Mouse (Mus musculus) adrenal gland, adult (tissue): ENCODE measurements around the gene Kif13a.

ENCODE experiments used
- DNase-seq, 2 experiments: peaks; one replicate each; pipeline ENCODE4 v3.0.0; 2022 to 2023; ENCODE audit warnings: low spot score in 1 of 2; ENCODE audit not compliant: inconsistent age in 2 of 2

Kif13a gene

DNA sequence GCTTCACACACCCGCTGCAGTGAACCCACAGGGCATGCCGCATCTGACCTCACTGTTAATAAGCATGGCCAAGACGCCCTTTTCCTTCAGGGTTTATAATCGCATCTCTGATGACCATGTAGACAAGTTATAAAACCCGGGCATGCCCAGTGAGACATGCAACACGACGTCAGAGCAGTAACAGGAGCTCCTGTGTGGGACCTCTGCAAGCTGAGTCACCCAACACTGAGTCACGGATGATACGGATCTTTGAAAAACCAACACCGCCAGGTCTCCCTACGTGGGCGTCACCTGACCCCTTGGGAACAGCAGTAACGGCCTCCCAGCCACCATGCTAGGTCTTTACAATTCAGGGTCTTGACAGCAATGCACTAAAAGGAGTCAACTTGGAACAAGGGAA lies 89.0 kb downstream of the Kif13a start:
- peak; percentile 38 to 53 for DNase-seq

DNA sequence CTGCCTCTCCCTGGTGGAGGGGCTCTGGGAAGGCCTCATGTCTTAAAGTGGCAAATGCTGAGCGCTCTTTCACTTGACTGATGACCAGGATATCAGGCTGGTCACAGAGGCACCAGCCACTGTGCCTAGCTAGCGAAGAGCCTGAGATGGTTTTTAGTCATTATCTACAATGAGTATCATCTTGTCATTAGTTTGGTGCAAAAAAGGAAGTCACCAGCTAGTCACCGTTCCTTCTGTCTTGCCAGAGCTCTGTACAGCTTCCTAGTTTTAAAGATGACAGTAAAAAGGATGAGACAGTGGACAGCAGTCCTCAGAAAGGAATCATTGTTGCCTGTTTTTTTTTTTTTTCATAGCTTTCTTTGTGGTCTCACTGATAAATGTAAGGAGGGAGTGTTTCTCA lies 90.4 kb downstream of the Kif13a start:
- no peak for DNase-seq

DNA sequence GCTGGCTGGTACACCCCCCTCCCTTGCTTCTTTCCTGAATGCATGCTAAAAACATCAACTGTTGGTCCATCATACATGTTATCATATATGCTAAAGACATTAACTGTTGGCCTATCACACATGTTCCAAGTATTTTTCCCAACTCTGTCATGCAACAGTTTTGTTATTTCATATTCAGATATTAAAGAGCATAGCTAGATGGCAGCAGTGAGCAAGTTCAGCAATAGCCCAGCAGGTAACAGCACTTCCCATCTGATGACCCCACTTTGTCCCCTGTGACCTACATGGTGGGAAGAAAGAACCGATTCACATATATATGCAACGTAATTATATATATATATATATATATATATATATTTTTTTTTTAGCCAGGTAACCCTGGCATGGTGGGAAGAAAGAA lies 91.1 kb downstream of the Kif13a start:
- peak in 1 of 2 experiments; percentile 79 for DNase-seq

DNA sequence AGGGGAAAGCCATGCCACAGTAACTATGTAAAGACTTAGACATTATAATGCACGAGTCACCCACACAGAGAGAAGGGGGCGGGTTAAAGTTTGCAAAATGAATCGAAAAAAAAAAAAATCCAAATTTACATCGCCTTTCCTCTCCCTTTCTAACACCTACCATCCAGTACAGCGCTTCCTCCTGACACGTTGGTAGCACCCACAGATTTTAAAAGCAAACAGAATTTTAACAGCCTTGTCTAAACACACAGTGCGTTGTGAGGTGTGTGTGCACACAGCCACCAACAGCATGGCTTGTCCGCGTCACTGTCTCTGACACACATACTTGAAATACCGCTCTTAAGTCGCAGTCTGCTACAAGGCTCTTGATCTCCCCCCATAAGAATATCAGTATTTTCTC lies 94.3 kb downstream of the Kif13a start:
- DNase-seq: no peak

DNA sequence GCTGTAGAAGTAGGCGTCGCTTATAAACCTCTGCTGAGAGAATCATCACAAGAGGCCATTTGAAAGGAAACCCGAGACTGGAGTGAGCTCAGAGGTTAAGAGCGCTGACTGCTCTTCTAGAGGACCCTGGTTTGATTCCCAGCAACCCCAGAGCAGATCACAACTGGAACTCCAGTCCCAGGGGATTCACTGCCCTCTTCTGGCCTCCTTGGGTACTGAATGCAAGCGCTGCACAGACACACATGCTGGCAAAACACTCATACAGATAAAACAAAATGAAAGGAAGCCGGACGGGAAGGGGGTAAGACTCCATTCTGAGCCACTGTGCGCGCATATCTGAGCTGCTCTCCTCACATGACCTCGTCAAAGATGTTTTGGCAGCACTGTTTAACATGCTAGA lies 94.9 kb downstream of the Kif13a start:
- DNase-seq: no peak

DNA sequence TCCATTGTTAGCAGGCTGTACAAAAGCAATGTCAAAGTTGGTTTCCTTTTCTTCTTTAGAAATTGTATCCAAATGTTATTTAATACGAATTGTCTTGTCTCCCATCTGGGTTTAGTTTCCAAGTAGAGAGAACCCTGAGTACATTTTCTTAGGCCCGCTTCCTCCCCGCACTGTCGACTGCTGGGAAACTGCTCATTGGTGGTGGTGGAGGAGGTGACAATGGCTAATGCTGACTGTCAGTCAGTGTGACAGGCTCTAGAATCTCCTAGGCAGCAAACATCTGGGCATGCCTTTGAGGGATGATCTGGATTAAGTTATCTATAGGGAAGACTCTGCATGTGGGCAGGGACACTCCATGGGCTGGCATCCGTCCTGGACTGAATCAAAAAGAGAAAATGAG lies 96.1 kb downstream of the Kif13a start:
- DNase-seq: no peak

DNA sequence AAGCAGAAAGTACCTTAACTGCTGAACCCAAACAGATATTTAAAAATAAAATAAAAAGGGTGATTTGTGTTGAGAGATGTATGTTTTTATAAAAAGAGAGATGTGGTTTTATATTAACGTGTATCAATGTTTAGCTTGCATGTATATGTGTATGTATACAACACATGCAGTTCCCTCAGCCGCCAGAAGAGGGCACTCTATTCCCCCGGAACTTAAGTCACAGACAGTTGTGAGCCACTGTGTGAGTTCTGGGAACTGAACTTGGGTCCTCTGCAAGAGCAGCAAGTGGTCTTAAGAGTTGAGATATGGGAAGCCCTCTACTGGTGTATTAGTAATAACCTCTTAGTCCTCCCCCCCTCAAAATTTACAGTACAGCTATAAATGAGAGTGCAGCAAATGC lies 96.7 kb downstream of the Kif13a start:
- peak in 1 of 2 experiments; percentile 43 for DNase-seq

DNA sequence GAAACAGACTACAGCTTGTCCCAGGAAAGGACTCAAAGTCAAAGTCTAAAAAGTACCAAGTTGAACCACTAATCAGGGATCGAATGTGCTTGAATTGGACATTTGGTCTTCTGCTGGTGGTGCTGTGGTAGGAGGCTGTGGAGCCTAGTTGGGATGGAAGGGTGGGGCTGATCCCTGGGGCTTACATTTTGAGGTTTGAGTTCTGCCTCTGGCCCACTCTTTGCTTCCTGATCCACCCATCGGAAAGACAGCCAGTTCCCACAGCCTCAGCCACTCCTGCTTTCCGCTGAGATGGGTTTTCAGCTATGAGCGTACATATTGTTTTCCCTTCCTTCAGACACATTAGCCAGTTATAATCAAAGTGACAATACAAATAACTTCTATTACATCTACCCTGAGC lies 106.4 kb downstream of the Kif13a start:
- DNase-seq: no peak

DNA sequence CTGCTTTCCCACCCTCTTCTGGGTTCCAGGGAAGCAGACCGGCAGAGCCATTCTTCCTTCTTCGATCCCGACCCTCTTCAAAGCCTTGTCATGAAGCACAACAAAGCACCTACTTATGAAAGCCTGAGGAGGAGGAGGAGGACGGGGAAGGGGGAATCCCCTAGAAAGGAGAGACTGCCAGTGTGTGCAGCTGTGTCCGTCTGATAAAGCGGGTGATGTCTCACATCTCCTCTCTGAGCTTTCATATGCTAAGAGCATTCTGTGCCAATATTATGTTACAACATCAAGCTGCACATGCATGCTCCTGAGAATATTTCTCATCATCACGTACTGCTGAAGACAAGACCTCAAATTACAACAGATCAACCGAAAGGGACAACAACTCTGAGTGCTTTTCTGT lies 107.5 kb downstream of the Kif13a start:
- DNase-seq: no peak

DNA sequence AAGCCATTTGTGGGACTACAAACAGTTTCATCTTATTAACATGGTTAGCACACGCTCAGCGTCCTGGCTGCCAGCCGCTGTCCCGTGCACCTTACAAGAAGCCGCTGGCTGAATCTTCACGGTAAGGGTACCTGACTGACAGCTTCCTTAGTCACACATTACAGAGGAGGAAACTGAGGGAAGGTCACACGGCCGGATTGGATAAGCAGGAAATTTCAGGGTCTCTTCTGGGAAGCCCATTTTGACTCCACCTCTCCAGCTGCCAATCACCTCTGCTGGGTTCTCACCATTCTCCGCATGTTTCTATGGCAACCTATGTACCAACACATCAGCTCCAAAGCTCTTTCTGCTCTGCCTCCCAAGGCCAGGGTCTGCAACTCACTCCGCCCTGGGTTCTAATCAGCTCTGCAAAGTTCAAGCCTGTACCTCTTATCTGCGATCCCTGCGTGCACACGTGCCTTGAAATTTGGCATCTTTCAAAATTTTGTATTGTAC lies 109.9 kb downstream of the Kif13a start:
- DNase-seq: no peak

DNA sequence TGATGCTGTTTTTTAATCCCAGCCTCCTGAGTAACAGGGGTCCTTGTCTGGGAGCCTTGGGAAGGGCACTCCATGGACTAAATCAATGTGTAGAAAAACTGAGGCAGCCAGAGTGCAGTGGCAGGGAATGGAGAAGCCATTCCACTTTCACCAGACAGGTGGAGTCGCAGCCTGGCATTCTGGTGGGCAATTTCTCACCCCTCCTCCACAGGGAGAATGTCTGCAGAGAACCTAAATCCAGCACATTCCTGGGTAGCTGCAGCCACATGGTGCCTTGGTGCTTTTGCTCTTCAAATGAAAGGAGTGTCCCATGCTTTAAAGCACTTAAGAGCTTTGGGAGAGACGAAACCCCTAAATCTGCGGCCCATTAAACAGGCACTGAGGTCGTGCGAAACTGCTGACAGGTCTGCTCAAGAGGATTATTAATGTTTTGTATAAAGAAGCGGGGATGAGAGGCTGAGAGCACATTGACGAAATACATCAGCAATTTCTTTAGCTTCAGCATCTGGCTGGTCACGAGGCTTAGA lies 110.4 kb downstream of the Kif13a start:
- DNase-seq: no peak

DNA sequence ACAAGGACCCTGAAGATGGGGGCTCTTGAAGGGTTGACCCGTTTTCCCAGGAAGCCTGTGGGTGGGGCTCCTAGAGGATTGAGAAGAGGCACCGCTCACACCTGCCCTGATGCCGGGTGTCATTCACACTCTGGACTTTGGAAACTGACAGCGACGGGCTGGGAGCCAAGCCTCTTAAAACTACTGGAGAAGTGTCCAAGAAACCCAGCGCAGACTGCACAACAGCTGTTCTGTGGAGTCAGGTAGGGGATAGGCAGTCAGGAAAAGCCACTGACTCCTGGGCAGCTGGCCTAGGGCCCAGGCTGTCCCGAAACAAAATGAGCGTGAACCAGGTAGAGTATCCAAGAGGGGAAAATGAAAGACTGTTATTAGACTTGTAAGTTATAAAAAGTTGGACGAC lies 111.3 kb downstream of the Kif13a start:
- no peak for DNase-seq

DNA sequence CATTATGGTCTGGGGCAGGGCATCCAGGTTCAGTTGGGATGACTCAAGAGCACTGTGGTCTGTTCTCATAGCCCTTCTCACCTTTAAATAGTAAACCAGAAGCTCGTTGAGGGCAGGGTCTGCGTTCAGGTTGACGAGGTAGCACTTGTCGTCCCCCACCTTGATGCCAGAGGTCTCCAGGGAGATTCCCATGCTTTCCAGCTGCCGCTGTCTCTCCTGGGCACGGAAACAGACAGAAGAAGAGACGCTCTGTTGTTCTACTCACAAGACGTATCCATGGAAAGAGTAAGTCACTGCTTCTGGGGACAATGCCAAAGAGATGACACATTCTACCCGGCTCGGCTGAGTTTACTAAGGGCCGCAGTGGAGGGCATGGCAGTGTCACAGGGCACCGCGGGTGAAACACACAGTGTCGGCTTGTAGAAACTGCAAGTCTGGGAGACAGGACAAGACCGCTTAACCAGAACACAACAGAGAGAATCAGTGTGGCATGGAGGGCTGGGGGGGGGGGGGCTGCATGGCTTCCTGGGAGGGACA lies 117.0 kb downstream of the Kif13a start:
- peak; percentile 78 to 89 for DNase-seq

DNA sequence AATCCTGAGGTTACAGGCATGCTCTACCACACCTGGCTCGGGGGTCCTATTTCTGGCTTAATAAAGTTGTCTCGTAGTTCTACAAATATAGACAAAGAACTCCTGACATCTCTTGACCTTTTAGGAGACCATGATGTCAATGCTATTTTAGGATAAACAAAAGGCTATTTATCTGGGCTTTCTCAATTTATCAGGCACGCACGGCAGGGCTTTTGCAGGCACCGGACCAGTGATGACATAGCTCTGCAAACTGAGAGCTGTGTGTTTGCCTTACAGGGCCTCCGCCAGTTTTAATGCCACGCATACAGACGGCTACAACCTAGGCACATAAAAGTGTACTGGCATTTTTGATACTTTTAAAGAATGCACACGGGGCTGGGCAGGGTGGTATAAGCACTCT lies 118.0 kb downstream of the Kif13a start:
- DNase-seq: no peak

DNA sequence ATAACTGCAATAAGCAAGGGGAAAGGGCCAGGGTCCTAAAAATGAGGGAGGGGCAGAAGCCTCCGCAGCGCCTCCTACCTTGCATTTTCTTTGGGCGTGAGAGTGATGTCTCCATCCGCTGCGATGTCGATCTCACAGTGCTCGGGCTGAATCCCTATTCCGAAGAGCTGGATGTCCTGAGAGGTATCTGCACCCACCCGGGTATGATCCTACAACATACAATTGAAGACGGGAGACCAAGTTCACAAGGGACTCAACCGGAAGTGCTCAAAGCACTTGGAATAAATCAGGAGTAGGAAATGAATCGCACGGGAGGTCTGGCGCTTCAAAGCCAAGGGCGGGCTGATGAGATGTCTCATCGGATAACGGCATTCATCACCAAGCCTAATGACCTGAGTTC lies 119.1 kb downstream of the Kif13a start:
- DNase-seq: no peak

DNA sequence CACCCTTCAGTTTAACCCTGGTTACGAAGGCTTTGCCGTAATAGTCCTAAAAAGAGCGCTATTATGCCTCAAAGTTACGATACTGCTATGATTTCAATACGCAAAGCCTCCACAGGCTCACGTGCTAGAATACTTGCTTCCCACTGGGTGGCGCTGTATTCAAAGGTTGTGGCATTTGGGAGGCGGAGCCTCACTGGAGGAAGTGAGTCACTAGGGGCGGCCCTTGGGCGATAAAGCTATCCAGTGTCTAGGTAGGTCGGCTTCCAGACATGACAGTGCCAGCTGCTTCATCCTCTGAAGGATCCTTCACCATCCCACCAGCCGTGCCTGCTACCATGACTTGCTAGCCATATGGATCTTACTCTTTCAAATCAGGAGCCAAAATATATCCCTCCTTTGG lies 119.6 kb downstream of the Kif13a start:
- peak; percentile 35 to 59 for DNase-seq

DNA sequence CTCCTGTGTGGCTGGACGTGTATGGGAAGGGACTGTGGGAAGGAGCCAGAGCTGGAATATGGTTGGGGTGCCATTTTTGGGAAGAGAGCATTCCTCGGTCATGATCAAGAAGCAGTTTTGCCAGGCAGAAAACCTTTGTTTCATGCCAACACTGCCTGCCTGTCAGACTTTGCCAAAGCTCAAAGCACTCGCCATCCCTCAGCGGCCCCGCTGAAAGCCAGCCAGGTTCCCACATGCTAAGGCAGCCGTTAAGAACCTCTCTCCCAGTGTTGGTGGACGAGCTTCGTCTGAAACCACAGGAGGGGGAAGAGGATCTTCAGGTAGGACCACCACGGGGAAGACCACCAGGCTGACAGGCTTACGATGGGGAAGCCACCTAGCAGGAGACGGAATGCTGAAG lies 121.8 kb downstream of the Kif13a start:
- no peak for DNase-seq

DNA sequence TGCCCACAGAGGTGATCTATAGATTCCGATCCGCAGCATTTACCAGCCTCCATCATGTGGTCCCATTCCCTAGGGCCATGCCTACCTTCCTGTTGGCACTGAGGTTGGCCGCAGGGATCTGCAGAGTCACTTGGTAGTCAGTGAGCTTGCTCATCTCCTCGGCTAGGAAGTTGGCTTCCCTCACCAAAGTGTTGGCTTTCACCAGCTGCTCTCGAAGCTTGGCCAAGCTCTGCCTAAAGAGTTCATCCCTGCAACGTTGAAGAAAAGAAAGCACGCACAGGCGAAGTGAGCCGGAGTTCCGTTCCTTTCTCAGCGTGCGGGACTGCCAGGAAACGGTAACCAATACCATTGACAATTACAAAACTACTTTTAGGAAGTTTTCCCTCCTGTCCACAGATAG lies 128.5 kb downstream of the Kif13a start:
- no peak for DNase-seq

DNA sequence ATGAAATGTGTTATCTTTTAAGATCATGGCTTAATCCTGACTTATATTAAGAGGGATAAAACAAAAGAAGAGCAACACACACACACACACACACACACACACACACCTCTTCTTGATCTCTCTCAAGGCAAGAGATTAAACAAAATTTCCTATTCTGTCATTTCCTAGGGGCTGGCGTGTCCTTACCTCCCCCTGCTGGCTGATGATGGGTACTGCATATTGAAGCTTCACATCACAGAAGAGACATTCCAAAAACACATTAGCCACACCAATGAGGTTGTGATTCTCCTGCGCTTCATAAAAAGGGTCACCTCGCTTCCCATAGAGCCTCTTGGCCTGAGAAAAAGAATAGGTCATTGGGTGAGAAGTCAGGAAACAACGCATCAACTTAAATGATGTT lies 131.5 kb downstream of the Kif13a start:
- peak; percentile 49 to 77 for DNase-seq

DNA sequence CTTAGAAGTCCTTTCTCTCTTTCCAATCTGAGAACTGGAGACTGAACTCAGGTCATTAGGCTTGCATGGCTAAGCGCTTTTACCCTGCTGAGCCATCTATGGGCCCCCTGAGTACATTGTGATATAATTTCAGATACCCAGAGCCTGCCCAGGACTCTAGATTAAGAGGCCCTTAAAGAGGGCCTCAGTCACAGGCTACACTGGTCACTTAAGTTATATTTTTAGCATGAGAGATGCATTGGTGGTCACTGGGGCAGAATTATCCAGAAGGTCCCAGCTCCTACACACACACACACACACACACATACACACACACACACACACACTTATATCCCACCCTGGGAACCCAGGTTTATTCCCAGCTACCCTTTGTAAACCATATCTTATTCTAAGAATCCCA lies 133.3 kb downstream of the Kif13a start:
- no peak for DNase-seq

DNA sequence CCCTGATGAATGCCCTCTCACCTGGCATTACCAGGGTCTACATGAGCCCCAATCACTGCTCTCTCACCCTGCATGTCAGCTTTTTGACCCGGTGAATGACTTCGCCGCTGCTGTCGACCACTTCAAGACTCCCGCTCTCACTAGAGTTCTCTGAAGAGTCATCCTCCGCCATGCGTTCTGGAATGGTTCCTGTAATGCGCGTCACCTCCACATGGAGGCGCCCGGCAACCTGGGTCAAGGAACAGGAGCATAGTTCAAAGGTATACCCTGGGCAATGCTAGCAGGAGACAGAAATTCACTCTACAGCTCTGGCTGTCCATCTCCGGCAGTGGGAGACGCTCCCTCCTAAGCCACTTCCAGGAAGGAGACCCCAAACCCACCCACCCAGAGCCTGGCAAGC lies 135.8 kb downstream of the Kif13a start:
- DNase-seq: no peak

DNA sequence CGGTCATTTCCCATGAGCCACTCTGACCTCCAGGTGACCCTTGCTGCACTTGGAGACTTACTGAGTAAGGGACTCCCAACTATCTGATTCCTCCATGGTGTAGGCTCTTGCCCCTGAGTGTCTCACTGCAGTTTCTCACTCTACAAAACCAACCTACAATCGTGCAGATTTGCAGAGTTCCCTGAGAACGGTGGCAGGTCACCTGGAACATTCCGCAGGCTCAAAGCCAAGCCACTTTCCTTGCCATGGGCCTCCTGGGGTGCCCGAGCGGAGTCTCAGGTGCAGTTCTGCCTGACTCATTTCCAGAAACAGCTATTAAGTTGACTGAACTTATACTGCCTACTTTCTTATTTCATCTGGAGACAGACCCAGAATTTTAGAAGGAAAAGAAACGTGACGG lies 141.2 kb downstream of the Kif13a start:
- no peak for DNase-seq

DNA sequence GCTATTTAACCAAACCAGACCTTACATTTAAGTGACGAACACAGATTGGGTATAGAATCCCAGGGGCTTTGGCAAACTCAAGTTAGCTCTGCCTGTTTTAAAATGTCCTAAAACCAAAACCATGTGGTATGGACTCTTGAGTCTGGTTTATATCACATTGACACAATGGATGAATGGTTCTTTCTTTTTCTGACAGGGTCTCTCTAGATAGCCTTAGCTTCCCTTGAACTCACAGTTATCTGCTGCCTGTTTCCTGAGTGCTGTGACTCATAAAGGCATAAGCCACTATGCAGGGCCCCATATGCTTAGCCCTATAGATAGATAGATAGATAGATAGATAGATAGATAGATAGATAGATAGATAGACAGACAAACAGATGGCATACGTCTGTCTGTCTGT lies 142.8 kb downstream of the Kif13a start:
- DNase-seq: no peak
